Mouse (Mus musculus): ENCODE results near the gene Rtkn2. TPM values are rescaled to one million over a fixed set of nuclear protein-coding genes. Genes with fewer than 3 reads are reported as not detected.

Rtkn2 gene
- total RNA-seq, 4 experiments from 2014 or later: 6.4 to 6.9 (median 6.5) TPM

DNA sequence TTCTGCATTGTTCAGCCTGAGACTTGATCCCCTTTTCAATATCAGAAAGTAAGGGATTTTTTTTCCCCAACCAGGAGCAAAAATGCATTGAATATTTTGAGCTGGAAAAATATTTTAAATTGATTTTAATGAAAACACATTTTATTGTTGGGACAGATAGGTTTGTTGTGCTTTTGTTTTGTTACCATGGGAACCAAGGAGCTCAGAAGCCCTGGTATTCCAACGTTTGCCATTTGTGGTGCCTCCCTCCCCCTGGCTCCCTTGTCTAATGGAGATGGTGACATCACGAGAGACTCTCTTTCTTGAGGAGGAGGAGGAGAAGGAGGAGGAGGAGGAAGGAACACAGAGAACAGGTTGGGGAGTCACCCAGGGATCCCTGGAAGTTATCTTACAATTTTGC, 125.1 kb downstream of the Rtkn2 start:
- DNase-seq (ENCODE audit: low spot score in 2 of 2): no peak

DNA sequence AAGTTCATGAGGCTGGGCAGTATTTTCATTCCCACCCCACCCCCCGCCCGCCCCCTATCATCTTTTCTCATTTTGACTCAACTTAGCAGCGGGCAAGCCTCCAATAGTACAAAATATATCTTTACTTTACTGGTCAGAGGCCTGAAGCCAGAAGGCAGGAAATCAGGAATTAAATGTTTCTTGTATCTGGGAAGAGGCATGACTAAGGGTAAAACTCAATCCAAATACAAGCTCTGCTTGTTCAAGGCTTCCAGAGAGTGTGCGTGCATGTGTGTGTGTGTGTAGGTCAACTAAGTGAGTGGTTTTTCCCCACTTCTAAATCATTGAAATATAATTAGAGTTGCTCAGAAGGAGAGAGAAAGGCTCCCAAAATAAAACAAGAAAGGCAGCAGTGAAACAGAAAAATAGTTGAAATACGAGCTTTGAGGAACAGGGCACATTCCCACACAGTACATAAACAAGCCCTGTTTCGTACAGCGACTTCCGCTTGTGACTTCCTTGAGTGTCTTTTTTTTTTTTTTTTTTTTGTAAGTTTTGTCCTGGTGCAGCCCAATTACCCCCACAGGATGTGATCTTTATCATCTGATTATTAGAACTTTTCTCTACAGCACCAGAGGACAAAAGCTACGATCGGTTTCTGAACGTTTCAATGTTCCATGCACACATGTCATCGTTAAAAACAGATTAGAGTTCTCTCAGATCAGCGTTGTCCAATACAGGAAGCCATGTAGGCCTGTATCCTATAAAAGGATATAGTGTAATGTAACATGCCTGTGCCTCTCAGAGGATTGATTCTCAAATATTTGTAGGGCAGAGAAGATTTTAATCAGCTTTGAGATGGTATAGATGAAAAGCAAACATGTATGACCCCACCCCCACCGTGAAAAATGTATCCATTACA, 125.8 kb downstream of the Rtkn2 start:
- DNase-seq (ENCODE audit: low spot score in 2 of 2): no peak

DNA sequence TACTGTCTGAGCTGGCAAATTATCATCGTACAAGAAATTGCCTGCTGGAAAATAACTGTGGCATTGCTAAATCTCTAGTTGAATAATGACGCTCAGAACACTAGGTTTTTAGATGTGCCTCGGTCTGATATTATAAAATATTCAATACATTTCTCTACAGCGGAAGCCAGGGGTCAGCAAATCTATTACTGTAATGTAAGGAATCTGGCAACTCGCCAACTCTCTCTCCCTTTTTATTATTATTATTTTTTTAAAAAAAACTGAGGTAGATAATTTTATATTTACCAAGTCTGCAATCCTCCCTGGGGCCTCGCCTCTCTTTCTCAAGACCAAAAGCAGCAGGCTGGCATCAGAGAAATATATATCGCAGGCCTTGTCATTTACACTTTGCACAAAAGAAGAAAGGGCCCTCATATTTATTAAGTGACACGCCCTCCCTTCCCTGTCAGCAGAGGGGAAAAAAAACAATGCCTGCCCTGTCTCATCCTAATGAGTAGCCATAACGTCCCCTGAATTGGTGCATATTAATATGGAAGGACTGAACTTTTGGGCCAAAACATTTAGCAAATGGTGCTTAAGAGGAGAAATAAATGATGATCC, 127.1 kb downstream of the Rtkn2 start:
- DNase-seq (ENCODE audit: low spot score in 2 of 2): no peak

DNA sequence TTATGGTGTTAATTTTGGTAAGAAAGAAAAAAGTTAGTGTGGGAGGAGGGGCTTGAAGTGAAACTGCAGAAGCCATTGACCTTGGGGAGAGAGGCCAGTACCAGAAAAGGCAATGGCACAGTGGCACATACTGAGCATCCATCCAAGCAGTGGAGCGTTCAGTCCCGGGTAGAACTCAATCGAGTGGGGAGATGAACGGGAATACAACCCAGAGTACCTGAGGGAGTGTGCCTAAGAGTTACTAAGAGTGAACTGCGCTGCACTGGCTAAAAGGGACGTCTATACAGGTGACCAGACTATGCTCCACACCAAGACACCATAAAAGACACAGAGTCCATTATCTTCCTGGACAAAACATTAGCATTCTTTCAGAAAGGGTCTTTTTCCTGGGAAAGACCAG, 128.3 kb downstream of the Rtkn2 start:
- no peak for DNase-seq (ENCODE audit: low spot score in 2 of 2)

Other genes with a start within 250 kb of the Rtkn2 start
- gene Zfp365, start 66.9 kb upstream of the Rtkn2 start, total RNA-seq (2022): 100 to 1,000 TPM; 373 to 446 (median 409) TPM

Data from left cerebral cortex, adult 8-10 months (tissue).